Mouse (Mus musculus) limb, embryonic 11.5 days (tissue): ENCODE data around the gene Dpt. TPM values are rescaled to one million over a fixed set of nuclear protein-coding genes. Genes with fewer than 3 reads are reported as not detected.
"Not testable (repeated sequence)": the region's sequence is repeated elsewhere in the genome, so short reads cannot be mapped to it uniquely, and the experiment has no call there.

Experiments used
- ATAC-seq: fragments of 200-750 bp; cut with Nextera tagmentation; 2 replicates; pipeline ENCODE4 v1.8.0; 2017; ENCODE audit warnings: low read depth; ENCODE audit not compliant: insufficient number of reproducible peaks, low FRiP score, low TSS enrichment
- DNase-seq: peaks from one replicate; pipeline ENCODE4 v3.0.0-alpha.2; 2015; ENCODE audit warnings: low spot score
- H3K27ac ChIP-seq: fragments of 300-500 bp; sonication (generic); replicated peaks from 2 replicates; pipeline ENCODE4 v1.5.1; 2014; ENCODE audit warnings: low read depth, mild to moderate bottlenecking, low read length
- H3K27me3 ChIP-seq: fragments of 300-500 bp; sonication (generic); 2 replicates; pipeline ENCODE4 v1.6.1; 2014; ENCODE audit warnings: mild to moderate bottlenecking, low read length, mixed read lengths; ENCODE audit not compliant: control insufficient read depth, insufficient read depth
- H3K36me3 ChIP-seq: fragments of 300-500 bp; sonication (generic); 2 replicates; pipeline ENCODE4 v1.6.1; 2014; ENCODE audit warnings: mild to moderate bottlenecking, low read length, moderate library complexity, mixed read lengths; ENCODE audit not compliant: control insufficient read depth, insufficient read depth
- H3K4me1 ChIP-seq: fragments of 300-500 bp; sonication (generic); 2 replicates; pipeline ENCODE4 v1.6.1; 2014; ENCODE audit warnings: low read length, mixed read lengths; ENCODE audit not compliant: control insufficient read depth, insufficient read depth
- H3K4me2 ChIP-seq: fragments of 300-500 bp; sonication (generic); 2 replicates; pipeline ENCODE4 v1.6.1; 2014; ENCODE audit warnings: low read depth, mild to moderate bottlenecking, moderate library complexity; ENCODE audit not compliant: severe bottlenecking
- H3K4me3 ChIP-seq: fragments of 300-500 bp; sonication (generic); 2 replicates; pipeline ENCODE4 v1.5.1; 2014; ENCODE audit warnings: low read depth, low read length
- H3K9ac ChIP-seq: fragments of 300-500 bp; sonication (generic); 2 replicates; pipeline ENCODE4 v1.6.1; 2014; ENCODE audit warnings: mild to moderate bottlenecking, low read length
- H3K9me3 ChIP-seq: fragments of 300-500 bp; sonication (generic); 2 replicates; pipeline ENCODE4 v1.6.1; 2016; ENCODE audit warnings: low read length; ENCODE audit not compliant: control insufficient read depth
- WGBS: fragments of 180-500 bp; shearing (Covaris S2); extraction: QIAGEN DNeasy Blood & Tissue Kit; methylation state at CpG from one replicate; pipeline ENCODE4 v1.1.7; 2014; 5-methylcytosine and 5-hydroxymethylcytosine counted together
- polyA plus RNA-seq: library from polyadenylated mRNA; unstranded; fragments of >200 nt; fragmentation: Nextera tagmentation; extraction: Ambion mirVana; gene quantifications from 2 replicates; pipeline ENCODE4 v1.2.1, GENCODE M21; 2014

Gene Dpt
- polyA plus RNA-seq, 1 experiment from 2014 or later, result 0.11 TPM

GRCm38 (mm10) chr1:164786165-164786564, 10.3 kb upstream of the Dpt start:
- no peak overlapping the region for H3K9ac ChIP-seq
- ATAC-seq (no peak), DNase-seq (no peak)
- H3K4me2 ChIP-seq, result no peak overlapping the region
- no peaks in the 10 kb centered on the region for H3K9me3 ChIP-seq
- no peaks in the 10 kb centered on the region for H3K36me3 ChIP-seq
- H3K27ac ChIP-seq, result no peak overlapping the region
- H3K27me3 ChIP-seq, result no peaks in the 10 kb centered on the region
- 96% methylated on average over 5 of the region's 5 CpGs for WGBS
- no peak overlapping the region for H3K4me3 ChIP-seq
- no peaks in the 10 kb centered on the region for H3K4me1 ChIP-seq

DNA sequence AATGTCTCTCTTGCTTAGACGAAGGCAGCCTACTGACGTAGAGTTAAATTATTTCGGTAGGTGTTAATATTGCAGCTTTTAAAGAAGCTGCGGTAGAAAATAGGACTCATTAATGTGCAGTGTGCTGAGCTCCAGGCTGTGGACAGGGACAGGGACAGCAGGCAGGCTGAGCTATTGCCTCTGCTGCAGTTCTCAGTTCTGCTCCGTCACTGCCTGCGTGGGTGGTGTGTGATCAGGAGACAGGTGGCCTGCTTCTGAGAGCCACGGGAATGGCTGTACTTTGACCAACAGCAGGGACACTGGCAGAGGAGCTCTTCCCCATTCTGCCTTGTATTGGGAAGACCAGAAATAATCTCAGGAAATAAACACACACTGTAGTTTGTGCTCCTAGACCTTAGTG, 8.7 kb upstream of the Dpt start:
- Histone ChIP-seq H3K36me3 (no peaks in the 10 kb centered on the region), H3K9me3 (no peaks in the 10 kb centered on the region), H3K27ac (no peak overlapping the region), H3K27me3 (no peaks in the 10 kb centered on the region), H3K4me1 (no peaks in the 10 kb centered on the region), H3K4me3 (no peak overlapping the region), H3K9ac (no peak overlapping the region), H3K4me2 (no peak overlapping the region)
- 64% methylated on average over 7 of the region's 7 CpGs for WGBS
- DNase-seq (no peak), ATAC-seq (no peak)

- no peaks in the 10 kb centered on the region for H3K36me3 ChIP-seq
- no peak overlapping the region for H3K9ac ChIP-seq
- WGBS, result 88% methylated on average over 7 of the region's 7 CpGs
- no peaks in the 10 kb centered on the region for H3K27me3 ChIP-seq
- no peak for ATAC-seq
- no peak for DNase-seq
- H3K27ac ChIP-seq, result no peak overlapping the region
- no peak overlapping the region for H3K4me2 ChIP-seq
- no peak overlapping the region for H3K4me3 ChIP-seq
- H3K4me1 ChIP-seq, result no peaks in the 10 kb centered on the region
- no peaks in the 10 kb centered on the region for H3K9me3 ChIP-seq
Measured at GRCm38 (mm10) chr1:164788292-164788691, 8.2 kb upstream of the Dpt start.

DNA sequence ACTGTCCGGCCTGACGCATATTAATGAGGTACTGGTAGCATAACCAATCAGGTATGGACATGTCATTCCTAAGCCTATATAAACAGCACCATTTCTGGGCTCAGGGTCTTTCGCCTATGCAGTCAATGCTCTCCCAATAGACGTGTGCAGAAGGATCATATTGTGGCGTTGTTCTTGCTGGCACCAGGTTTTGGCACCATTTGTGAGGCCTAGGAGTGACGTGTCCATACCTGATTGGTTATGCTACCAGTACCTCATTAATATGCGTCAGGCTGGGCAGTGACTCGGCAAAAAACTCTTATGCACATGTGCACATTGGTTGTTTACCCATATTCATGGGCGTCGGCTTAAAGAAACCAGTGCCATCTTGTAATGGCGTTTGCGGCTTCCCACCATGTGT, 6.1 kb upstream of the Dpt start:
- WGBS, result 94% methylated on average over 12 of the region's 12 CpGs
- H3K4me3 ChIP-seq, H3K9me3 ChIP-seq, H3K36me3 ChIP-seq, ATAC-seq, H3K9ac ChIP-seq, H3K4me2 ChIP-seq, H3K4me1 ChIP-seq, H3K27ac ChIP-seq, H3K27me3 ChIP-seq, DNase-seq: not testable (repeated sequence)

GRCm38 (mm10) chr1:164793049-164793448, 3.4 kb upstream of the Dpt start:
- DNase-seq (no peak), ATAC-seq (no peak)
- H3K36me3 ChIP-seq, result no peaks in the 10 kb centered on the region
- H3K27ac ChIP-seq, result no peak overlapping the region
- H3K4me2 ChIP-seq, result no peak overlapping the region
- H3K9me3 ChIP-seq, result no peaks in the 10 kb centered on the region
- no peak overlapping the region for H3K9ac ChIP-seq
- no peak overlapping the region for H3K4me3 ChIP-seq
- H3K4me1 ChIP-seq, result no peaks in the 10 kb centered on the region
- 85% methylated on average over 4 of the region's 4 CpGs for WGBS
- H3K27me3 ChIP-seq, result no peaks in the 10 kb centered on the region

- Histone ChIP-seq H3K27me3 (no peaks in the 10 kb centered on the region), H3K4me2 (no peak overlapping the region), H3K36me3 (no peaks in the 10 kb centered on the region), H3K9ac (no peak overlapping the region), H3K27ac (no peak overlapping the region), H3K4me1 (no peaks in the 10 kb centered on the region), H3K4me3 (no peak overlapping the region), H3K9me3 (no peaks in the 10 kb centered on the region)
- WGBS, result 86% methylated on average over 1 of the region's 1 CpGs
- DNase-seq, result no peak
- ATAC-seq, result no peak
Measured at GRCm38 (mm10) chr1:164797746-164798285, 1.4 kb downstream of the Dpt start.

DNA sequence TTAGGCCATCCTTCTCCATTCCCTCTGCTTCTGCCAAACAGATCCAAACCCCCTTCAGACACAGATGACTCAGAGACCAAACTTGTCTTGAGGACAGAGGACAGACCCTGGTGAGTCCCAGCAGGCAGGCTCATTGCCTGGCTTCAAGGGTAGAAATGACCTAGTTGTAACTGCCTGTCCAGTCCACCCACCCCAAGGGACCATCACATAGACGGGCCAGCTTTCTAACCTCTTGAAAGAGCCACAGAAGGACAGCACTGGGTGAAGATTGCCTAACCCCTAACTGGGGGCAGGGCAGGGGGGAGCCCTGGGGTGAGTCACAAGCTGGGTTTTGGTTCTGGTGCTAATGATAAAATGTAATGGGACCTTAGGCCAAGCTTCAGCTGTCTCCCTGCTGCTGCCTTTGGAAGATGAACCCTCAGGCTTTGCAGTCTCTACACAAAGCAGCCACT, 2.1 kb downstream of the Dpt start:
- 72% methylated on average over 1 of the region's 1 CpGs for WGBS
- no peak overlapping the region for H3K27ac ChIP-seq
- H3K9me3 ChIP-seq, result no peaks in the 10 kb centered on the region
- H3K4me2 ChIP-seq, result no peak overlapping the region
- ATAC-seq (no peak), DNase-seq (no peak)
- no peaks in the 10 kb centered on the region for H3K27me3 ChIP-seq
- H3K9ac ChIP-seq, result no peak overlapping the region
- no peaks in the 10 kb centered on the region for H3K4me1 ChIP-seq
- H3K36me3 ChIP-seq, result no peaks in the 10 kb centered on the region
- no peak overlapping the region for H3K4me3 ChIP-seq

DNA sequence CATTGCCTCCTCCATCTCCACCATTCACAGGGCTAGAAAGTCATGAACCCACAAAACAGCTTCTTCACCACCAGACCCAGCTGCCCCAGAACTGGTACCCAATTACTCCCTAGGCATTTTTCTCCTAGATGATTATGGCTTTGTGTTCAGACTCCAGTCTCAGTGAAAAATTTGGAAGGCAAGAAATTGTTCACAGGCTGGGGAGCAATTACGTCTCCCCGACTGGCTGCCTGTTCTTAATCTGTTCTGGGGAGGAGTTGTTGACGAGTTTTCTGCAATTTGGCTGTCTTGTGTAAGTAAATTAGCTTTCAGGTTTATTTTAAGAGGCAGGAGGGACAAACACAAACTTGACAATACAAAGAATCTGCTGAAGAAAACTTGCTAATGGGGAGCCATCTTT, 2.7 kb downstream of the Dpt start:
- no peak overlapping the region for H3K4me3 ChIP-seq
- no peak overlapping the region for H3K4me2 ChIP-seq
- no peak for DNase-seq
- no peak for ATAC-seq
- H3K36me3 ChIP-seq, result no peaks in the 10 kb centered on the region
- H3K9ac ChIP-seq, result no peak overlapping the region
- no peaks in the 10 kb centered on the region for H3K27me3 ChIP-seq
- WGBS, result 47% methylated on average over 3 of the region's 3 CpGs
- no peaks in the 10 kb centered on the region for H3K9me3 ChIP-seq
- no peak overlapping the region for H3K27ac ChIP-seq
- H3K4me1 ChIP-seq, result no peaks in the 10 kb centered on the region

DNA sequence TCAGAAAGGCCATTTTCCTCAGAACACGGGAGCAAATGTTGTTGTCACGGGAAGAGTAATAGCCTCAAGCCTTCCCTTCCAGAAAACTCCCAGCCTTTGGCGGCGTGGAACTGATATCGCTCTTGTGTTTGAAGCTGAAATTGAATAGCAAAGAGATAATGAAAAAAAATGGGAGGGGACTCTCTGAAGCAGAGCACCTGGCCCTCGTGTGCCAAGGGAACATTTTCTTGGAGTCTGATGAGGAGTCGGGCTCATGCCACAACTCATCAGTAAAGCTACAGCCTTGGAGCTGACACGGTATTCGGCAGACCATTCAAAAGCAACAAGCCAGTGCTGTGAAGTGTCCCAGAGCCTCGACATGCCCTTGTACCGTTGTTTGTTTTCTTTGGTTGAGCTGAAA, 7.8 kb downstream of the Dpt start:
- 71% methylated on average over 11 of the region's 11 CpGs for WGBS
- DNase-seq (no peak), ATAC-seq (no peak)
- Histone ChIP-seq H3K27ac (no peak overlapping the region), H3K27me3 (no peaks in the 10 kb centered on the region), H3K4me2 (no peak overlapping the region), H3K36me3 (no peaks in the 10 kb centered on the region), H3K9me3 (no peaks in the 10 kb centered on the region), H3K4me3 (no peak overlapping the region), H3K9ac (no peak overlapping the region), H3K4me1 (no peaks in the 10 kb centered on the region)
